Mouse (Mus musculus): ENCODE data around the gene Methig1.

Methig1 gene

GRCm38 (mm10) chr15:100422899-100423860, 70.2 kb downstream of the Methig1 start:
- peak; percentile 86 for DNase-seq (ENCODE audit: low read depth, low spot score)

GRCm38 (mm10) chr15:100423916-100424315, 71.0 kb downstream of the Methig1 start:
- no peak for DNase-seq (ENCODE audit: low read depth, low spot score)

GRCm38 (mm10) chr15:100424396-100425122, 71.6 kb downstream of the Methig1 start, which contains the start of gene Slc11a2:
Slc11a2 (minus strand) TSS chr15:100425072.
- no peak for DNase-seq (ENCODE audit: low read depth, low spot score)

- DNase-seq (ENCODE audit: low read depth, low spot score), result no peak
Observed at GRCm38 (mm10) chr15:100428296-100428905, 75.5 kb downstream of the Methig1 start.

- no peak for DNase-seq (ENCODE audit: low read depth, low spot score)
Observed at GRCm38 (mm10) chr15:100429959-100430565, 77.1 kb downstream of the Methig1 start.

GRCm38 (mm10) chr15:100433234-100433633, 80.3 kb downstream of the Methig1 start:
- no peak for DNase-seq (ENCODE audit: low read depth, low spot score)
